Mouse (Mus musculus) neural tube, embryonic 11.5 days (tissue): ENCODE measurements around the gene Ide. TPM values are rescaled to one million over a fixed set of nuclear protein-coding genes. Genes with fewer than 3 reads are reported as not detected.
A peak's percentile ranks its signal among the peaks of the same experiment; 100 is the strongest.

Source experiments
- ATAC-seq: fragments of 200-750 bp; cut with Nextera tagmentation; 2 replicates; pipeline ENCODE4 v1.8.0; 2017; ENCODE audit warnings: moderate number of reproducible peaks, mild to moderate bottlenecking, moderate TSS enrichment, moderate library complexity; ENCODE audit not compliant: insufficient read depth, low FRiP score, low TSS enrichment
- DNase-seq: peaks from one replicate; pipeline ENCODE4 v3.0.0-alpha.2; 2015; ENCODE audit warnings: low spot score
- H3K27ac ChIP-seq: fragments of 300-500 bp; sonication (generic); 2 replicates; pipeline ENCODE4 v1.5.1; 2014; ENCODE audit warnings: low read depth, mild to moderate bottlenecking, low read length
- H3K27me3 ChIP-seq: fragments of 300-500 bp; sonication (generic); 2 replicates; pipeline ENCODE4 v1.6.1; 2014; ENCODE audit warnings: mild to moderate bottlenecking, low read length, mixed read lengths; ENCODE audit not compliant: control insufficient read depth, insufficient read depth
- H3K36me3 ChIP-seq: fragments of 300-500 bp; sonication (generic); 2 replicates; pipeline ENCODE4 v1.6.1; 2014; ENCODE audit warnings: mild to moderate bottlenecking, low read length, moderate library complexity, mixed read lengths; ENCODE audit not compliant: control insufficient read depth, insufficient read depth
- H3K4me1 ChIP-seq: fragments of 300-500 bp; sonication (generic); 2 replicates; pipeline ENCODE4 v1.6.1; 2014; ENCODE audit warnings: low read length, mixed read lengths; ENCODE audit not compliant: control insufficient read depth, insufficient read depth
- H3K4me2 ChIP-seq: fragments of 300-500 bp; sonication (generic); 2 replicates; pipeline ENCODE4 v1.6.1; 2014; ENCODE audit warnings: low read depth, mild to moderate bottlenecking, moderate library complexity
- H3K4me3 ChIP-seq: fragments of 300-500 bp; sonication (generic); 2 replicates; pipeline ENCODE4 v1.5.1; 2014; ENCODE audit warnings: low read depth, low read length
- H3K9ac ChIP-seq: fragments of 300-500 bp; sonication (generic); 2 replicates; pipeline ENCODE4 v1.6.1; 2014; ENCODE audit warnings: mild to moderate bottlenecking, low read length
- H3K9me3 ChIP-seq: fragments of 300-500 bp; sonication (generic); 2 replicates; pipeline ENCODE4 v1.6.1; 2016; ENCODE audit warnings: low read length; ENCODE audit not compliant: control insufficient read depth
- WGBS: fragments of 180-500 bp; shearing (Covaris S2); extraction: QIAGEN DNeasy Blood & Tissue Kit; methylation state at CpG from one replicate; pipeline ENCODE4 v1.1.7; 2014; 5-methylcytosine and 5-hydroxymethylcytosine counted together
- polyA plus RNA-seq: library from polyadenylated mRNA; unstranded; fragments of >200 nt; fragmentation: Nextera tagmentation; extraction: Ambion mirVana; gene quantifications from 2 replicates; pipeline ENCODE4 v1.2.1, GENCODE M21; 2014

Ide gene
- polyA plus RNA-seq, 1 experiment from 2014 or later: 67.0 TPM

GRCm38 (mm10) chr19:37246859-37247258, 90.8 kb downstream of the Ide start:
- Histone ChIP-seq H3K9me3 (no peaks in the 10 kb centered on the region), H3K36me3 (no peaks in the 10 kb centered on the region), H3K27me3 (no peaks in the 10 kb centered on the region), H3K27ac (no peak overlapping the region), H3K9ac (no peak overlapping the region), H3K4me2 (no peak overlapping the region), H3K4me1 (no peaks in the 10 kb centered on the region), H3K4me3 (no peak overlapping the region)
- WGBS: 55% methylated on average over 3 of the region's 3 CpGs
- ATAC-seq: no peak
- DNase-seq: no peak

GRCm38 (mm10) chr19:37242707-37243106, 94.9 kb downstream of the Ide start:
- no peaks in the 10 kb centered on the region for H3K4me1 ChIP-seq
- H3K4me3 ChIP-seq: no peak overlapping the region
- no peaks in the 10 kb centered on the region for H3K9me3 ChIP-seq
- no peak overlapping the region for H3K4me2 ChIP-seq
- H3K27ac ChIP-seq: no peak overlapping the region
- no peaks in the 10 kb centered on the region for H3K36me3 ChIP-seq
- H3K9ac ChIP-seq: no peak overlapping the region
- 48% methylated on average over 2 of the region's 2 CpGs for WGBS
- ATAC-seq (no peak), DNase-seq (no peak)
- H3K27me3 ChIP-seq: no peaks in the 10 kb centered on the region

DNA sequence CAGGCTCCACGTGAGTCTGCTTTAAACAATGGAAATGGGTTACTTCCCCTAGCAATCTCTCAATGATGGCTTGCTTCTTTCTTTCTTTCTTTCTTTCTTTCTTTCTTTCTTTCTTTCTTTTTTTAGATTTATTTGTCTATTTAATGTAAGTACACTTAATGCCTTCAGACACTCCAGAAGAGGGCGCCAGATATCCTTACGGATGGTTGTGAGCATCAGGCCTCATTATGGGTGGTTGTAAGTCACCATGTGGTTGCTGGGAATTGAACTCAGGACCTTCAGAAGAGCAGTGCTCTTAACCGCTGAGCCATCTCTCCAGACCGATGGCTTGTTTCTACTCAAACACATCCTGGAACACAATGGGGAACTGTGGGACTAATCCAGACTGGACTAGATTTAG, 96.5 kb downstream of the Ide start:
- Histone ChIP-seq H3K27ac (no peak overlapping the region), H3K9ac (no peak overlapping the region), H3K27me3 (no peaks in the 10 kb centered on the region), H3K4me3 (no peak overlapping the region), H3K4me1 (no peaks in the 10 kb centered on the region), H3K4me2 (no peak overlapping the region), H3K36me3 (no peaks in the 10 kb centered on the region), H3K9me3 (no peaks in the 10 kb centered on the region)
- 75% methylated on average over 5 of the region's 5 CpGs for WGBS
- DNase-seq: no peak
- no peak for ATAC-seq

GRCm38 (mm10) chr19:37239096-37239495, 98.6 kb downstream of the Ide start:
- ATAC-seq (no peak), DNase-seq (peak; percentile 53)
- no peak overlapping the region for H3K4me3 ChIP-seq
- H3K36me3 ChIP-seq: no peaks in the 10 kb centered on the region
- no peaks in the 10 kb centered on the region for H3K4me1 ChIP-seq
- no peak overlapping the region for H3K27ac ChIP-seq
- H3K27me3 ChIP-seq: peaks cover 10% of the 10 kb centered on the region
- 29% methylated on average over 4 of the region's 4 CpGs for WGBS
- no peak overlapping the region for H3K4me2 ChIP-seq
- H3K9ac ChIP-seq: no peak overlapping the region
- H3K9me3 ChIP-seq: no peaks in the 10 kb centered on the region

DNA sequence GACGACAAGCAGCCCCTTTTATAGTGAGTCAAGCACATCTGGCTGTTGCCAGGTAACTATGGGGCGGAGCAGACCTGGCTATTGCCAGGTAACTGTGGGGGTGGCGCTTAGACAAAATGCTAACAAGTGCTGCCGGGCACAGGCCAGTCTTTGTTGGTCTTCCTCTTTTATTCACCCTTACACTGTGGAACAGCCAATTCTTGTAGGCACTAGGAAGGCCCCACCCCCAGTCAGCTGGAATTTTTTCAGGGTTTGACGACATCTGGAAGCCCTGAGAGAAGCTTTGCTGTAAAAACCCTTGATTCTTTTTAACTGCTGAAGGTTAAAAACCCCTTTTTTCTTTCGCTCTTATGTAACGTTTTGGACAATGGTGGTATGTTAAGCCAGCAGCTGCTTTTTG, 99.0 kb downstream of the Ide start:
- H3K4me2 ChIP-seq: no peak overlapping the region
- DNase-seq: no peak
- WGBS: 11% methylated on average over 7 of the region's 7 CpGs
- no peaks in the 10 kb centered on the region for H3K4me1 ChIP-seq
- no peak overlapping the region for H3K27ac ChIP-seq
- no peaks in the 10 kb centered on the region for H3K36me3 ChIP-seq
- no peak overlapping the region for H3K9ac ChIP-seq
- H3K9me3 ChIP-seq: no peaks in the 10 kb centered on the region
- no peak overlapping the region for H3K4me3 ChIP-seq
- no peak for ATAC-seq
- H3K27me3 ChIP-seq: peaks cover 14% of the 10 kb centered on the region

DNA sequence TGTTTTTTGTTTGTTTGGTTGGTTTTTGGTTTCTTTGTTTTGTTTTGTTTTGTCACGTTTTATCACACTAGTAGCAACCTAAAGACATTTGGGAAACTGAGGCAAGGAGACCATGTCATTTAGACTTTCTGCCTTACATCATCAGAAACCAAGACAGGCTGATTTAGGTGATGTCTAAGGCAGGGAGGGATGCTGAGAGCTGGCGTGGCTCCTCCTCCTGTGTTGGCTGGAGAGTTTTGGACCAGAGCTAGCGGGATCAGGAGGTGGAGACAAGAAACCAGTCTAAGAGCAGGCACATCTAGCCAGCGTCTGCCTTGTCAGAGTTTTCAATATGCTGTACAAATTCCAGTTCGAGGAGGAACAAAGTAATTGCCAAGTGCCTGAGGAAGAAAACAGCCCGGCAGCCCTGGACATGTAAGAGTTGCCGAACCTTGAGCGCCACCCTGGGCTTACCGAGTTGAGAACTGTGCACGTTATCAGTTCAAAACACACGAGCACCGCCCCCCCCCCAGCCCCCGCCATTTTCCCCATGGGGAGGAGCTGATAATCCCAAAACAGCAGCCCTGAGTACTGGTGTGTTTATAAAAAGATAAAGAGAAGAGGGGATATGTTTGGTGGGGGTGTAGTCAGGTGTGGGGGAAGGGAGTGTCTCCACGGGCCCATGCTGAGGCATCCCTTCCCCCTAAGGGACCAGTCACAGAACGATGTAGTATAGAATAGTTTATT, 99.8 kb downstream of the Ide start:
- no peak overlapping the region for H3K4me3 ChIP-seq
- no peak overlapping the region for H3K27ac ChIP-seq
- DNase-seq: no peak
- H3K9ac ChIP-seq: no peak overlapping the region
- no peak for ATAC-seq
- H3K4me1 ChIP-seq: no peaks in the 10 kb centered on the region
- H3K4me2 ChIP-seq: no peak overlapping the region
- no peaks in the 10 kb centered on the region for H3K9me3 ChIP-seq
- WGBS: 10% methylated on average over 15 of the region's 15 CpGs
- no peaks in the 10 kb centered on the region for H3K36me3 ChIP-seq
- H3K27me3 ChIP-seq: peaks cover 17% of the 10 kb centered on the region

DNA sequence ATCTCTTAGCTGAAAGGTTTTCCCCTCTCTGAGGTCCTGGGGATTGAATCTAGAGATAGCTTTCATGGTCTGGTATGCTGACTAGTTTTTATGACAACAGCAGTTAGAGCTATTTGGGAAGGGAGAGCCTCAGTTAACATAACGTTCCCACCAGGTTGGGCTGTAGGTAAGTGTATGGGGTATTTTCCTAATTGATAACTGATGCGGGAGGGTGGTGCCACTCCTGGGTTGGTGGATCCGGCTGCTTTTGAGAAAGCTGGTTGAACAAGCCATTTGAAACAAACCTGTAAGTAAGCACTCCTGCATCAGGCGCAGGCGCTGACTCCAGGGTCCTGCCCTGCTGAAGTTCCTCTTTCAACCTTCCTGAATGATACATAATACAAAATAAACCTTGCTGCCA, 100.3 kb downstream of the Ide start:
- peaks cover 17% of the 10 kb centered on the region for H3K27me3 ChIP-seq
- DNase-seq (no peak), ATAC-seq (no peak)
- H3K4me1 ChIP-seq: no peaks in the 10 kb centered on the region
- H3K4me3 ChIP-seq: no peak overlapping the region
- no peak overlapping the region for H3K9ac ChIP-seq
- H3K36me3 ChIP-seq: no peaks in the 10 kb centered on the region
- no peak overlapping the region for H3K4me2 ChIP-seq
- no peaks in the 10 kb centered on the region for H3K9me3 ChIP-seq
- WGBS: 53% methylated on average over 5 of the region's 5 CpGs
- H3K27ac ChIP-seq: no peak overlapping the region

GRCm38 (mm10) chr19:37235818-37236217, 101.8 kb downstream of the Ide start:
- no peak overlapping the region for H3K9ac ChIP-seq
- H3K4me2 ChIP-seq: no peak overlapping the region
- 61% methylated on average over 8 of the region's 8 CpGs for WGBS
- no peaks in the 10 kb centered on the region for H3K9me3 ChIP-seq
- no peaks in the 10 kb centered on the region for H3K36me3 ChIP-seq
- H3K4me3 ChIP-seq: no peak overlapping the region
- H3K4me1 ChIP-seq: no peaks in the 10 kb centered on the region
- DNase-seq (no peak), ATAC-seq (no peak)
- no peak overlapping the region for H3K27ac ChIP-seq
- H3K27me3 ChIP-seq: peaks cover 17% of the 10 kb centered on the region
